Mouse (Mus musculus): ENCODE measurements around the gene Olfr205. TPM values are rescaled to one million over a fixed set of nuclear protein-coding genes. Genes with fewer than 3 reads are reported as not detected.
"Not testable (repeated sequence)": the region's sequence is repeated elsewhere in the genome, so short reads cannot be mapped to it uniquely, and the experiment has no call there.

Olfr205 gene
- not detected for polyA plus RNA-seq (2021)

DNA sequence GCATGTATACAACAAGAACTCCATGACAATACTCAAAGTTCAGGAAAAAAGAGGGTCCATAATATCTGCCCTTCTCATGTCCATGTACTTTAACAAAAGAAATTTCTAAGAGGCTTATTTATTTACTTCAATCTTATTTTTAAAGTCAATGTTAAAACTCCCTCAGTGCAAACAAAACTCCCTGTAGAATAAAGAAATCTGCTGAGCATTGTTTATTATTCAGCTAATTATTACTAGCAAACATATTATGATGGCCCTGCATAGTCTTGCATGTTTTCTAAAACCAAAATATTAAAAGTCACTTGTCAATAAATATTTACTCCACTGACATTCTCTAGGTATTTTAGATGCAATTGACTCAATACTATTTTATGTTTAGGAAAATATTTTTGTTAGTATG lies at the start of gene Olfr205:
TSS of gene Olfr205 (minus strand) at position 101 of the 400 bp plus-strand sequence.
- ChIA-PET POLR2A (no interaction called here), CTCF (no interaction called here)
- DNase-seq (ENCODE audit: low read depth, low spot score) (no peak), ATAC-seq (no peak)
- no peaks in the 10 kb centered on the region for H3K27me3 ChIP-seq
- in situ Hi-C loops (cut with MboI; ENCODE audit: low pct_unique_long_range_greater_than_20kb): no loop called here
- TF ChIP-seq CTCF (IDR thresholded peaks at IDR 0.05): no peak

GRCm38 (mm10) chr16:59363893-59364292 lies 33.0 kb upstream of the Olfr205 start, which contains the start of gene Olfr209:
TSS of gene Olfr209 (minus strand) at chr16:59363993.
- in situ Hi-C loops (cut with MboI; ENCODE audit: low pct_unique_long_range_greater_than_20kb): no loop called here
- no peak for ATAC-seq

DNA sequence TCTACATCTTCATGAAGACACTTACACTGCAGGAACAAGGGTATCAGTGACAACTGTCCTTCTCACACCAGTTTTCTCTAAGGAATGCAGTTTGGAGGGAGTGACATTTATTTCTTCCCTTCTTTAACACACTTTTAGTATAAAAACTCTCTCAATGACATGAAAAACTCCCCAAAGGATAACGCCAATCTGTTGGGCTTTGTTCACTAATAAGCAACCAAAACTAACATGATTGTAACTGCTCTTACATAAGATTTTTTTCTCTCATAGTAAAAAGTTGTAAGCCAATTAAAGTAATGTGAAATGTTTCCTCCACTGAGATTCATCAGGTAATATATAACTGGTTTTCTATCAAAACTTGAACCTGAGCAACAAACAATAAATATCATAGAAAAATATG lies 18.2 kb upstream of the Olfr205 start, which contains the start of gene Olfr206:
TSS of gene Olfr206 (minus strand) at position 101 of the 400 bp plus-strand sequence.
- peaks cover 9% of the 10 kb centered on the region for H3K27me3 ChIP-seq
- DNase-seq (ENCODE audit: low read depth, low spot score): no peak
- ChIA-PET CTCF (interaction anchor here (1.4 kb wide), 1 partner anchor 11 kb away, joined by 4 read pairs; no protein-coding TSS in a partner anchor), POLR2A (no interaction called here)
- no peak for TF ChIP-seq CTCF (IDR thresholded peaks at IDR 0.05)
- in situ Hi-C loops (cut with MboI; ENCODE audit: low pct_unique_long_range_greater_than_20kb): no loop called here
- ATAC-seq: no peak

More at GRCm38 (mm10) chr16:59363893-59364292, 33.0 kb upstream of the Olfr205 start, which contains the start of gene Olfr209:
- DNase-seq (ENCODE audit: low read depth, low spot score): no peak
- no peak for TF ChIP-seq CTCF (IDR thresholded peaks at IDR 0.05)
- H3K27me3 ChIP-seq: peaks cover 3% of the 10 kb centered on the region
- CTCF ChIA-PET: no interaction called here
- POLR2A ChIA-PET: interaction anchor here (0.6 kb wide), 1 partner anchor 40 kb away, joined by 3 read pairs; no protein-coding TSS in a partner anchor

DNA sequence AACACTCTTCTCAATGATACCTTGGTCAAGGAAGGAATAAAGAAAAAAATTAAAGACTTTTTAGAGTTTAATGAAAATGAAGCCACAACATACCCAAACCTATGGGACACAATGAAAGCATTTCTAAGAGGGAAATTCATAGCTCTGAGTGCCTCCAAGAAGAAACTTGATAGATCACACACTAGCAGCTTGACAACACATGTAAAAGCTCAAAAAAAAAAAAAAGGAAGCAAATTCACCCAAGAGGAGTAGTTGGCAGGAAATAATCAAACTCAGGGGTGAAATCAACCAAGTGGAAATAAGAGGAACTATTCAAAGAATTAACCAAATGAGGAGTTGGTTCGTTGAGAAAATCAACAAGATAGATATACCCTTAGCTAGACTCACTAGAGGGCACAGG lies 7.7 kb downstream of the Olfr205 start:
- H3K27me3 ChIP-seq; CTCF ChIA-PET; DNase-seq (ENCODE audit: low read depth, low spot score); ATAC-seq; in situ Hi-C loops (cut with MboI; ENCODE audit: low pct_unique_long_range_greater_than_20kb); POLR2A ChIA-PET: not testable (repeated sequence)

DNA sequence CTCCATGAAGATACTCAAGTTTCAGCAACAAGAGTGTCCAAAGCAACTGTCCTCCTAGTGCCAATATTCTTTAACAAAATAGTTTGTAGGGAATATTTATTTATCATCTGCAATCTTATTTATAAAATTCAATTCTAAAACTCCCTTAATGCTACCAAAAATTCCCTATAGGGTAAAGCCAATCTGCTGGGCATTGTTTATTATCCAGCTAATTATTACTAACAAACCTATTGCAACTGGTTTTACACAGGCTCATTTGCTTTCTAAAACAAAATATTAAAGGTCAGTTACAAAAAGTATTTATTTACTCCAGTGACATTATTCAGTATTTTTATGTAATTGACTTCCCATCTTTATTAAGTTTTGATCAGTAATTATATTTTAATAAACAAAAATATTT lies 12.8 kb downstream of the Olfr205 start, which contains the start of gene Olfr204:
TSS of gene Olfr204 (minus strand) at position 101 of the 400 bp plus-strand sequence.
- in situ Hi-C loops (cut with MboI; ENCODE audit: low pct_unique_long_range_greater_than_20kb): no loop called here
- ChIA-PET CTCF (no interaction called here), POLR2A (no interaction called here)
- no peak for TF ChIP-seq CTCF (IDR thresholded peaks at IDR 0.05)
- DNase-seq (ENCODE audit: low read depth, low spot score) (no peak), ATAC-seq (no peak)
- H3K27me3 ChIP-seq: no peaks in the 10 kb centered on the region

GRCm38 (mm10) chr16:59298581-59298980 lies 32.4 kb downstream of the Olfr205 start, which contains the start of gene Olfr203:
TSS of gene Olfr203 (plus strand) at chr16:59298881.
- no peaks in the 10 kb centered on the region for H3K27me3 ChIP-seq
- ChIA-PET CTCF (no interaction called here), POLR2A (no interaction called here)
- no peak for ATAC-seq
- DNase-seq (ENCODE audit: low read depth, low spot score): no peak
- in situ Hi-C loops (cut with MboI; ENCODE audit: low pct_unique_long_range_greater_than_20kb): no loop called here
- no peak for TF ChIP-seq CTCF (IDR thresholded peaks at IDR 0.05)

DNA sequence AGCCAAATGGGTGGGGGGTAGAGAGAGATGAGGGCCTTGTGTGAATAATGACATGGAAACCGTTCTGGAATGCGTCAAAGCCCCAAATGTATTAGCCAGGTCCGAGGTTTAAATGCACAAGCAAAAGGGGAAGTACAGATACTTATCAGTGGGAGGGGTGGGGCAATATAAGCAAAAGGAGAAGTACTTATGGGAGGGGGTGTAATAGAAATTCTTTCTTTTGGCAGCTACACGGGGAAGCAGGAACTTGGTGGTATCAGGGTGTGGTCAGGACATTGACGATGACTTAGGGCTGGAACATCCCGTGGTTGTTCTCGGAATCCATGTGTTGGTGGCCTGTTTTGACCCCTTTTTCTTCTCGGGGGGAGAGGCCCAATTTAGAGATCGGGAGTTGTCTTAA lies 43.4 kb downstream of the Olfr205 start:
- CTCF ChIA-PET; ATAC-seq; POLR2A ChIA-PET; DNase-seq (ENCODE audit: low read depth, low spot score); H3K27me3 ChIP-seq; in situ Hi-C loops (cut with MboI; ENCODE audit: low pct_unique_long_range_greater_than_20kb): not testable (repeated sequence)

DNA sequence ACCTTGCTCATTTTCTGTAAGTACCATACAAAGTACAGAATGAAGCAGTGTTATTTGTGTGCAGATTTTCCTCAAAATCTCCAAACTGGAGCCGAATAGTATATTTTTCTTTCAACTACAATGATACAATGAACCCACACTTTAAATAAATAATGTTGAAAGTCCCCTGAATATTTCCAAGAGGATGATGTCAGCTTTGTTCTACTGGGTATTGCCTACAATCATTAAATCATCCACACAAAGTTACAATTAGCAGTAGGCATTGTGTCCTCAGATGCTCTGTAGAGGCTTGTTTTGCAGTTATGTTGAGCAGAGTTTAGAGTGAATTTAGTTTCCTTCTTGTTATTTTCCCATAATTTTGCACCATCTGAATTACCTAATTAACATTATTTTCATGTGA lies 44.2 kb downstream of the Olfr205 start, which contains the start of gene Olfr202:
TSS of gene Olfr202 (minus strand) at position 101 of the 400 bp plus-strand sequence.
- in situ Hi-C loops (cut with MboI; ENCODE audit: low pct_unique_long_range_greater_than_20kb): no loop called here
- ChIA-PET POLR2A (no interaction called here), CTCF (no interaction called here)
- ATAC-seq (no peak), DNase-seq (ENCODE audit: low read depth, low spot score) (no peak)
- no peaks in the 10 kb centered on the region for H3K27me3 ChIP-seq
- TF ChIP-seq CTCF (IDR thresholded peaks at IDR 0.05): no peak

DNA sequence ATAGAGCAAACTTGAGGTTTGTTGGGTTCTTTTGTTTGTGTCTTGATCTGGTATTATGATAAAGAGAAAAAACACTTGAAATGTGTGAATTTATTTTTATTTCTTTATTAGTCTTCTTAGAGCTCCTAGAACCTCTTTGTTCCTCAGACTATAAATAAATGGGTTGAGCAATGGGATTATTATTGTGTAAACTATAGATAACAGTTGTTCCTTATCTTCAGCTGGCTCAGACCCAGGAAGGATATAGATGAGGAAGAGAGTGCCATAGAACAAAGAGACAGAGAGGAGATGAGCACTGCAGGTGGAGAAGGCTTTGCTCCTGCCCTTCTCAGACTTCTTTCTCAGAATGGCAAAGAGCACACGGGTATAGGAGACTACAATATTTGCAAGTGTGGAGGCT lies 47.5 kb downstream of the Olfr205 start:
- H3K27me3 ChIP-seq: no peaks in the 10 kb centered on the region
- in situ Hi-C loops (cut with MboI; ENCODE audit: low pct_unique_long_range_greater_than_20kb): no loop called here
- ATAC-seq (no peak), DNase-seq (ENCODE audit: low read depth, low spot score) (no peak)
- ChIA-PET POLR2A (no interaction called here), CTCF (no interaction called here)
- no peak for TF ChIP-seq CTCF (IDR thresholded peaks at IDR 0.05)

DNA sequence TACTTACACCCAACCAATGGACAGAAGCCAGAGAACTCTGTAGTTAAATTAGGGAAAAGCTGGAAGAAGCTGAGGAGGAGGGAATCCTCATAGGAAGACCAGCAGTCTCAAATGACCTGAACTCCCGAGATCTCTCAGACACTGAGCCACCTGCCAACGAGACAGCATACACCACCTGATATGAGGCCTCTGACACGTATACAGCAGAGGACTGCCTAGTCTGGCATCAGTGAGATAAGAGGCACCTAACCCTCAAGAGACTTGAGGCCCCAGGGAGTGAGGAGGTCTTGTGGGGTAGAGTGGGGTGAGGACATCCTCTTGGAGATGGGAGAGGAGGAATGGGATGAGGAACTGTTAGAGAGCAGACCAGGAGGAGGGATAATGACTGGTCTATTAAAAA lies 50.4 kb downstream of the Olfr205 start:
- TF ChIP-seq CTCF (IDR thresholded peaks at IDR 0.05): no peak
- in situ Hi-C loops (cut with MboI; ENCODE audit: low pct_unique_long_range_greater_than_20kb): no loop called here
- CTCF ChIA-PET: no interaction called here
- DNase-seq (ENCODE audit: low read depth, low spot score) (no peak), ATAC-seq (no peak)
- H3K27me3 ChIP-seq: no peaks in the 10 kb centered on the region
- POLR2A ChIA-PET: no interaction called here

Other genes with a start within 250 kb of the Olfr205 start
- not detected for gene Olfr191, start 241.3 kb downstream of the Olfr205 start, polyA plus RNA-seq (2021)
- gene Olfr193, start 219.3 kb downstream of the Olfr205 start, polyA plus RNA-seq (2021): not detected
- gene Olfr194, start 210.1 kb downstream of the Olfr205 start, polyA plus RNA-seq (2021): not detected
- not detected for gene Olfr195, start 184.1 kb downstream of the Olfr205 start, polyA plus RNA-seq (2021)
- not detected for gene Olfr196, start 160.7 kb downstream of the Olfr205 start, polyA plus RNA-seq (2021)
- not detected for gene Olfr198, start 127.6 kb downstream of the Olfr205 start, polyA plus RNA-seq (2021)
- gene Olfr199, start 111.4 kb downstream of the Olfr205 start, polyA plus RNA-seq (2021): not detected
- gene Olfr201, start 58.5 kb downstream of the Olfr205 start, polyA plus RNA-seq (2021): not detected
- not detected for gene Olfr202, start 44.3 kb downstream of the Olfr205 start, polyA plus RNA-seq (2021)
- gene Olfr203, start 32.3 kb downstream of the Olfr205 start, polyA plus RNA-seq (2021): not detected
- gene Olfr204, start 12.9 kb downstream of the Olfr205 start, polyA plus RNA-seq (2021): not detected
- not detected for gene Olfr206, start 18.1 kb upstream of the Olfr205 start, polyA plus RNA-seq (2021)
- 0.09 TPM for gene Olfr209, start 32.9 kb upstream of the Olfr205 start, polyA plus RNA-seq (2021)
- gene Gabrr3, start 76.2 kb upstream of the Olfr205 start, polyA plus RNA-seq (2021): not detected
- gene Riox2, start 140.6 kb upstream of the Olfr205 start, polyA plus RNA-seq (2021): 24.6 TPM